ENCODE assay signal across 9 mouse cellular contexts in genomic region chr12:112940710-112941109, GRCm38 (mm10). TPM values are rescaled to one million over a fixed set of nuclear protein-coding genes. Genes with fewer than 3 reads are reported as not detected.
DNase-seq lines count a peak whose midpoint lies in the region; ATAC-seq and TF ChIP-seq lines count a peak whose summit lies in the region.
"Had no signal": no experiment of that assay in that cellular context is flagged by ENCODE, and none has a peak within 500 bp of the region (broad histone marks: within the 10 kb centered on the region; RNA-seq: fewer than 3 reads in every experiment).

No protein-coding gene starts in this region.

- H3K4me2 ChIP-seq in kidney, embryonic 14.5 days (replicated peaks; ENCODE audit: low read depth, low read length), result peak overlapping the region; percentile 70
- 0 out of 2 replicates have a peak overlapping the region, but pooled peaks have one; percentile 72 for H3K4me2 ChIP-seq in stomach, embryonic 14.5 days (replicated peaks; ENCODE audit: low read depth, low read length)
- H3K4me2 ChIP-seq in stomach, postnatal 0 days (replicated peaks; ENCODE audit: low read depth), result no peak overlapping the region
- peak overlapping the region; percentile 73 for H3K4me2 ChIP-seq in intestine, postnatal 0 days (replicated peaks; ENCODE audit: low read depth)
- peak overlapping the region; percentile 78 for H3K4me2 ChIP-seq in stomach, embryonic 16.5 days (ENCODE audit: low read depth, low read length)

- no peak for DNase-seq in kidney, adult 18-20 months
- DNase-seq in stomach, postnatal 0 days (ENCODE audit: low spot score), result no peak
- no peak for DNase-seq in testis, postnatal 10 days (ENCODE audit: low spot score)
- DNase-seq in embryo, embryonic 10 days (ENCODE audit: low spot score), result no peak
- DNase-seq: right cerebral cortex, postnatal 25 days had no signal

- no peak for TF ChIP-seq CTCF in stomach, postnatal 0 days (IDR thresholded peaks at IDR 0.05; ENCODE audit: low read depth)
- no peak for TF ChIP-seq CTCF in intestine, postnatal 0 days (IDR thresholded peaks at IDR 0.05; ENCODE audit: low read depth)

- ATAC-seq in kidney, embryonic 14.5 days (ENCODE audit: low FRiP score, low TSS enrichment), result no peak
- no peak for ATAC-seq in stomach, embryonic 14.5 days (ENCODE audit: insufficient number of reproducible peaks, insufficient read depth, low FRiP score, low read depth)
- ATAC-seq in stomach, postnatal 0 days (ENCODE audit: low FRiP score, low TSS enrichment), result no peak
- no peak for ATAC-seq in intestine, postnatal 0 days
- ATAC-seq in stomach, embryonic 16.5 days (ENCODE audit: insufficient read depth, low FRiP score), result no peak

- H3K4me3 ChIP-seq in kidney, embryonic 14.5 days (ENCODE audit: low read length), result no peak overlapping the region
- no peak overlapping the region for H3K4me3 ChIP-seq in stomach, embryonic 14.5 days (ENCODE audit: low read depth, low read length)
- H3K4me3 ChIP-seq in stomach, postnatal 0 days (ENCODE audit: low read depth, low read length), result no peak overlapping the region
- no peak overlapping the region for H3K4me3 ChIP-seq in intestine, postnatal 0 days (ENCODE audit: low read depth, low read length)
- H3K4me3 ChIP-seq in stomach, embryonic 16.5 days (replicated peaks; ENCODE audit: low read length), result peak overlapping the region; percentile 69; the same call in 1 of the 2 replicates

- no peaks in the 10 kb centered on the region for H3K36me3 ChIP-seq in kidney, embryonic 14.5 days (ENCODE audit: control insufficient read depth, insufficient read depth, low read length)
- H3K36me3 ChIP-seq in stomach, embryonic 14.5 days (ENCODE audit: control insufficient read depth, insufficient read depth, low read length), result no peaks in the 10 kb centered on the region
- no peaks in the 10 kb centered on the region for H3K36me3 ChIP-seq in stomach, postnatal 0 days (ENCODE audit: control insufficient read depth, insufficient read depth, low read length)
- H3K36me3 ChIP-seq in intestine, postnatal 0 days (ENCODE audit: control insufficient read depth, insufficient read depth), result no peaks in the 10 kb centered on the region
- no peaks in the 10 kb centered on the region for H3K36me3 ChIP-seq in stomach, embryonic 16.5 days (ENCODE audit: control insufficient read depth, insufficient read depth, low read length)

- H3K27me3 ChIP-seq in kidney, embryonic 14.5 days (ENCODE audit: control insufficient read depth, insufficient read depth, low read length), result no peaks in the 10 kb centered on the region
- H3K27me3 ChIP-seq in stomach, embryonic 14.5 days (ENCODE audit: control insufficient read depth, insufficient read depth, low read length), result no peaks in the 10 kb centered on the region
- H3K27me3 ChIP-seq in stomach, postnatal 0 days (ENCODE audit: control insufficient read depth, insufficient read depth, low read length), result no peaks in the 10 kb centered on the region
- no peaks in the 10 kb centered on the region for H3K27me3 ChIP-seq in intestine, postnatal 0 days (replicated peaks; ENCODE audit: control insufficient read depth, insufficient read depth, low read length)
- no peaks in the 10 kb centered on the region for H3K27me3 ChIP-seq in stomach, embryonic 16.5 days (ENCODE audit: control insufficient read depth, insufficient read depth, low read length)

- H3K9ac ChIP-seq in kidney, embryonic 14.5 days (ENCODE audit: low read depth, low read length), result no peak overlapping the region
- no peak overlapping the region; the same call in 1 of the 2 replicates for H3K9ac ChIP-seq in stomach, embryonic 14.5 days (replicated peaks; ENCODE audit: low read depth, low read length)
- no peak overlapping the region for H3K9ac ChIP-seq in stomach, postnatal 0 days (ENCODE audit: low read length)
- H3K9ac ChIP-seq in intestine, postnatal 0 days (ENCODE audit: low read depth, low read length), result no peak overlapping the region
- peak overlapping the region; percentile 85; the same call in 1 of the 2 replicates for H3K9ac ChIP-seq in stomach, embryonic 16.5 days (ENCODE audit: low read length)

- H3K27ac ChIP-seq in kidney, embryonic 14.5 days (ENCODE audit: low read depth, low read length), result no peak overlapping the region
- no peak overlapping the region for H3K27ac ChIP-seq in stomach, embryonic 14.5 days (ENCODE audit: low read length)
- H3K27ac ChIP-seq in stomach, postnatal 0 days (replicated peaks), result no peak overlapping the region
- no peak overlapping the region for H3K27ac ChIP-seq in intestine, postnatal 0 days (ENCODE audit: low read depth, low read length)
- H3K27ac ChIP-seq in stomach, embryonic 16.5 days (ENCODE audit: low read length), result peak overlapping the region; percentile 85; the same call in 1 of the 2 replicates

- no peaks in the 10 kb centered on the region for H3K9me3 ChIP-seq in kidney, embryonic 14.5 days (ENCODE audit: control insufficient read depth, low read length)
- H3K9me3 ChIP-seq in stomach, embryonic 14.5 days (ENCODE audit: control insufficient read depth, low read depth, low read length), result no peaks in the 10 kb centered on the region
- no peaks in the 10 kb centered on the region for H3K9me3 ChIP-seq in stomach, postnatal 0 days (ENCODE audit: control insufficient read depth, low read length)
- H3K9me3 ChIP-seq in intestine, postnatal 0 days (ENCODE audit: control insufficient read depth), result no peaks in the 10 kb centered on the region
- H3K9me3 ChIP-seq in stomach, embryonic 16.5 days (replicated peaks; ENCODE audit: control insufficient read depth, low read length), result no peaks in the 10 kb centered on the region

- TF ChIP-seq EP300 in stomach, postnatal 0 days (optimal IDR thresholded peaks at IDR 0.05), result no peak

- 83% methylated on average over 9 of the region's 9 CpGs for WGBS in kidney, embryonic 14.5 days
- 80% methylated on average over 9 of the region's 9 CpGs for WGBS in stomach, embryonic 14.5 days
- WGBS in stomach, postnatal 0 days, result 60% methylated on average over 8 of the region's 9 CpGs
- 82% methylated on average over 9 of the region's 9 CpGs for WGBS in intestine, postnatal 0 days
- WGBS in stomach, embryonic 16.5 days, result 77% methylated on average over 9 of the region's 9 CpGs

- peaks cover 15% of the 10 kb centered on the region for H3K4me1 ChIP-seq in kidney, embryonic 14.5 days (ENCODE audit: control insufficient read depth, insufficient read depth, low read length)
- peaks cover 19% of the 10 kb centered on the region for H3K4me1 ChIP-seq in stomach, embryonic 14.5 days (ENCODE audit: control insufficient read depth, insufficient read depth, low read length)
- 0 out of 2 replicates have a peak, but pooled peaks cover 2% of the 10 kb centered on the region for H3K4me1 ChIP-seq in stomach, postnatal 0 days (replicated peaks; ENCODE audit: control insufficient read depth, insufficient read depth)
- peaks cover 8% of the 10 kb centered on the region for H3K4me1 ChIP-seq in intestine, postnatal 0 days (replicated peaks; ENCODE audit: control insufficient read depth, insufficient read depth, low read length)
- peaks cover 29% of the 10 kb centered on the region for H3K4me1 ChIP-seq in stomach, embryonic 16.5 days (ENCODE audit: control insufficient read depth, insufficient read depth, low read length)

RNA-seq across cellular contexts. Expression of gene Nudt14, which starts 1.2 kb away (rescaled TPM):
- 101 and 102 TPM in 2 replicates for polyA plus RNA-seq in kidney, embryonic 14.5 days (2014; fragmentation: Nextera tagmentation; extraction: Ambion mirVana)
- polyA plus RNA-seq in stomach, embryonic 14.5 days (2014; fragmentation: Nextera tagmentation; extraction: Ambion mirVana), result 105 and 125 TPM in 2 replicates
- polyA plus RNA-seq in stomach, postnatal 0 days (2015; fragmentation: Nextera tagmentation; extraction: Ambion mirVana), result 78.6 and 82.7 TPM in 2 replicates
- polyA plus RNA-seq in intestine, postnatal 0 days (2015; fragmentation: Nextera tagmentation; extraction: Ambion mirVana), result 90.6 and 92.1 TPM in 2 replicates
- 80.2 and 81.9 TPM in 2 replicates for polyA plus RNA-seq in stomach, embryonic 16.5 days (2015; fragmentation: Nextera tagmentation; extraction: Ambion mirVana)

RNA-seq across cellular contexts. Expression of gene Jag2, which starts 11.1 kb away (rescaled TPM):
- polyA plus RNA-seq in kidney, embryonic 14.5 days (2014; fragmentation: Nextera tagmentation; extraction: Ambion mirVana), result 2.3 and 2.9 TPM in 2 replicates
- polyA plus RNA-seq in stomach, embryonic 14.5 days (2014; fragmentation: Nextera tagmentation; extraction: Ambion mirVana), result 8.4 and 8.5 TPM in 2 replicates
- 3.2 and 4.5 TPM in 2 replicates for polyA plus RNA-seq in stomach, postnatal 0 days (2015; fragmentation: Nextera tagmentation; extraction: Ambion mirVana)
- 1.4 and 1.6 TPM in 2 replicates for polyA plus RNA-seq in intestine, postnatal 0 days (2015; fragmentation: Nextera tagmentation; extraction: Ambion mirVana)
- polyA plus RNA-seq in stomach, embryonic 16.5 days (2015; fragmentation: Nextera tagmentation; extraction: Ambion mirVana), result 5.1 and 6.4 TPM in 2 replicates

RNA-seq across cellular contexts. Expression of gene Btbd6, which starts 35.6 kb away (rescaled TPM):
- 22.3 and 23.1 TPM in 2 replicates for polyA plus RNA-seq in kidney, embryonic 14.5 days (2014; fragmentation: Nextera tagmentation; extraction: Ambion mirVana)
- polyA plus RNA-seq in stomach, embryonic 14.5 days (2014; fragmentation: Nextera tagmentation; extraction: Ambion mirVana), result 22.5 and 27.0 TPM in 2 replicates
- polyA plus RNA-seq in stomach, postnatal 0 days (2015; fragmentation: Nextera tagmentation; extraction: Ambion mirVana), result 17.1 and 19.7 TPM in 2 replicates
- polyA plus RNA-seq in intestine, postnatal 0 days (2015; fragmentation: Nextera tagmentation; extraction: Ambion mirVana), result 13.1 and 13.3 TPM in 2 replicates
- polyA plus RNA-seq in stomach, embryonic 16.5 days (2015; fragmentation: Nextera tagmentation; extraction: Ambion mirVana), result 16.2 and 20.6 TPM in 2 replicates

RNA-seq across cellular contexts. Expression of gene Brf1, which starts 59.8 kb away (rescaled TPM):
- polyA plus RNA-seq in kidney, embryonic 14.5 days (2014; fragmentation: Nextera tagmentation; extraction: Ambion mirVana), result 38.2 and 75.6 TPM in 2 replicates
- polyA plus RNA-seq in stomach, embryonic 14.5 days (2014; fragmentation: Nextera tagmentation; extraction: Ambion mirVana), result 70.3 and 71.5 TPM in 2 replicates
- 22.3 and 27.6 TPM in 2 replicates for polyA plus RNA-seq in stomach, postnatal 0 days (2015; fragmentation: Nextera tagmentation; extraction: Ambion mirVana)
- 17.9 and 21.3 TPM in 2 replicates for polyA plus RNA-seq in intestine, postnatal 0 days (2015; fragmentation: Nextera tagmentation; extraction: Ambion mirVana)
- polyA plus RNA-seq in stomach, embryonic 16.5 days (2015; fragmentation: Nextera tagmentation; extraction: Ambion mirVana), result 50.3 and 53.9 TPM in 2 replicates
